Mouse (Mus musculus) liver, embryonic 14.5 days (tissue): Measurements from ENCODE around the gene Pcbp3.

Experiments used
- CTCF ChIP-seq: IDR thresholded peaks from 2 replicates; pipeline ENCODE4 v1.5.1; 2016; ENCODE audit warnings: antibody characterized with exemption, low read depth, control low read depth
- EP300 ChIP-seq: IDR thresholded peaks from 2 replicates; pipeline ENCODE4 v1.6.1; 2016; ENCODE audit warnings: antibody characterized with exemption, low read depth

DNA sequence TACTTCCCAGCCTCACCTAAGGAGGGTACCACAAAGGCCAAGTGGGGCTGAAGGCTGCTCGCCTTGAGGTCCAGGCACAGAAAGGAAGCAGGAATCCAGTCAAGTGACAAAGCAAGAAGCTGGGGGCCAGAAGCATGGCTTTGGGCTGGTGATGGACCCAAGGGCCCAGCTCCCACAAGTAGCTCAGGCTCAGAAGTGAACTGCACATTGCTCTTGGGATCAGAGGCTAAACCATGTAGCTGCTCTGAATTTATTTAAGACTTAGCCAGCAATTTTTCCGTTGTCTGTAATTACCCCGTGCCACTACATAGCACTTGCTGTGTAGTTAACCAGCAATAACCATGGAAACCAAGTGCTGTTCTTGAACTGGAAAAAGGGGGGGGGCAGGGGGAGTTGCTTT is 117.3 kb downstream of the Pcbp3 start:
- TF ChIP-seq EP300 (no peak), CTCF (no peak)
